Mouse (Mus musculus) CH12.LX (cell line): ENCODE measurements around the gene Fam234b.

Source experiments
- CHD1 ChIP-seq: IDR thresholded peaks from 2 replicates; pipeline ENCODE4 v1.6.1; 2012; ENCODE audit warnings: low read depth, low read length, improper control_type of control experiment, inconsistent platforms
- CHD2 ChIP-seq: IDR thresholded peaks from 2 replicates; pipeline ENCODE4 v1.6.1; 2011; ENCODE audit warnings: low read length, improper control_type of control experiment
- CTCF ChIP-seq, 2 experiments: IDR thresholded peaks in 1 of 2; conservative IDR thresholded peaks in 1 of 2; 2 replicates each; pipeline ENCODE4 v1.5.1; 2011 to 2012; ENCODE audit warnings: low read depth in 2 of 2, low read length in 2 of 2, improper control_type of control experiment in 1 of 2, inconsistent platforms in 1 of 2, mild to moderate bottlenecking in 1 of 2, moderate library complexity in 1 of 2
- ELF1 ChIP-seq: IDR thresholded peaks from 2 replicates; pipeline ENCODE4 v1.6.1; 2014; ENCODE audit warnings: low read depth, mild to moderate bottlenecking, inconsistent platforms, low read length, improper control_type of control experiment
- EP300 ChIP-seq: IDR thresholded peaks from 2 replicates; pipeline ENCODE4 v1.6.1; 2011; ENCODE audit warnings: low read length, improper control_type of control experiment
- ETS1 ChIP-seq: conservative IDR thresholded peaks from 2 replicates; pipeline ENCODE4 v1.6.1; 2012; ENCODE audit warnings: low read depth, mild to moderate bottlenecking, inconsistent platforms, low read length, improper control_type of control experiment, moderate library complexity
- HCFC1 ChIP-seq: IDR thresholded peaks from 2 replicates; pipeline ENCODE4 v1.6.1; 2012; ENCODE audit warnings: low read depth, mild to moderate bottlenecking, inconsistent platforms, low read length, improper control_type of control experiment
- KAT2A ChIP-seq: IDR thresholded peaks from 2 replicates; pipeline ENCODE4 v1.6.1; 2012; ENCODE audit warnings: low read length, improper control_type of control experiment, inconsistent platforms; ENCODE audit not compliant: insufficient replicate concordance
- POLR2A ChIP-seq: IDR thresholded peaks from 2 replicates; pipeline ENCODE4 v1.6.1; 2011; ENCODE audit warnings: low read depth, mild to moderate bottlenecking, improper control_type of control experiment, low read length
- SIN3A ChIP-seq: IDR thresholded peaks from 2 replicates; pipeline ENCODE4 v1.6.1; 2012; ENCODE audit warnings: low read length, improper control_type of control experiment, inconsistent platforms
- TBP ChIP-seq: conservative IDR thresholded peaks from 2 replicates; pipeline ENCODE4 v1.6.1; 2011; ENCODE audit warnings: low read depth, low read length, improper control_type of control experiment
- TCF12 ChIP-seq: IDR thresholded peaks from 2 replicates; pipeline ENCODE4 v1.6.1; 2014; ENCODE audit warnings: low read depth, mild to moderate bottlenecking, inconsistent platforms, low read length, improper control_type of control experiment
- USF1 ChIP-seq: IDR thresholded peaks from 2 replicates; pipeline ENCODE4 v1.6.1; 2014; ENCODE audit warnings: low read depth, mild to moderate bottlenecking, inconsistent platforms, low read length, improper control_type of control experiment
- USF2 ChIP-seq: conservative IDR thresholded peaks from 2 replicates; pipeline ENCODE4 v1.6.1; 2011; ENCODE audit warnings: low read depth, low read length, improper control_type of control experiment

GRCm38 (mm10) chr6:135205802-135206201 lies 8.0 kb downstream of the Fam234b start:
- TF ChIP-seq CTCF (conservative IDR thresholded peaks at IDR 0.05 in 1 of 2, IDR thresholded peaks at IDR 0.05 in 1 of 2; ENCODE audit: low read depth in 2 of 2, low read length in 2 of 2) (no peak), KAT2A (no peak), SIN3A (no peak), POLR2A (no peak), TCF12 (no peak), USF2 (no peak), CHD2 (no peak), USF1 (no peak), EP300 (no peak), TBP (no peak), ETS1 (no peak), CHD1 (no peak), ELF1 (no peak), HCFC1 (no peak)
